Mouse (Mus musculus) naive thymus-derived CD4-positive, alpha-beta T cell, adult 2 months (primary cell): ENCODE measurements at regions not wholly inside any gene's neighbourhood (a gene's known extent, or its start where the extent isn't known, plus 50 kb on each side); places are given as distances from the start of the nearest gene placed in this dataset.

Experiments
- DNase-seq: peaks from one replicate; pipeline ENCODE4 v3.0.0-alpha.2; 2011; ENCODE audit warnings: low read depth

- no peak for DNase-seq
Measured at GRCm38 (mm10) chr8:8484546-8484945, 176.5 kb downstream of the Efnb2 start.

- no peak for DNase-seq
Measured at GRCm38 (mm10) chr8:8482707-8483480, 178.1 kb downstream of the Efnb2 start.

- no peak for DNase-seq
Measured at GRCm38 (mm10) chr8:8477456-8477855, 183.6 kb downstream of the Efnb2 start.

- DNase-seq: no peak
Measured at GRCm38 (mm10) chr8:8468552-8468951, 192.5 kb downstream of the Efnb2 start.

- no peak for DNase-seq
Measured at GRCm38 (mm10) chr8:8466526-8467244, 194.4 kb downstream of the Efnb2 start.

- DNase-seq: no peak
Measured at GRCm38 (mm10) chr8:8462455-8462854, 198.6 kb downstream of the Efnb2 start.

- no peak for DNase-seq
Measured at GRCm38 (mm10) chr8:8457536-8457935, 203.5 kb downstream of the Efnb2 start.

- DNase-seq: no peak
Measured at GRCm38 (mm10) chr8:8453944-8454343, 207.1 kb downstream of the Efnb2 start.

- no peak for DNase-seq
Measured at GRCm38 (mm10) chr8:8452226-8452625, 208.8 kb downstream of the Efnb2 start.

GRCm38 (mm10) chr8:8448911-8449310 is 212.1 kb downstream of the Efnb2 start:
- no peak for DNase-seq

GRCm38 (mm10) chr8:8441568-8441967 is 219.5 kb downstream of the Efnb2 start:
- DNase-seq: no peak

- DNase-seq: no peak
Measured at GRCm38 (mm10) chr8:8440903-8441302, 220.1 kb downstream of the Efnb2 start.

- no peak for DNase-seq
Measured at GRCm38 (mm10) chr8:8426201-8426600, 234.8 kb downstream of the Efnb2 start.

- no peak for DNase-seq
Measured at GRCm38 (mm10) chr8:8423443-8423842, 237.6 kb downstream of the Efnb2 start.

GRCm38 (mm10) chr8:8421713-8422112 is 239.3 kb downstream of the Efnb2 start:
- no peak for DNase-seq

GRCm38 (mm10) chr8:8419360-8420330 is 241.4 kb downstream of the Efnb2 start:
- no peak for DNase-seq

- no peak for DNase-seq
Measured at GRCm38 (mm10) chr8:8418929-8419328, 242.1 kb downstream of the Efnb2 start.

- DNase-seq: no peak
Measured at GRCm38 (mm10) chr8:8418525-8418924, 242.5 kb downstream of the Efnb2 start.

GRCm38 (mm10) chr8:8416092-8416701 is 244.8 kb downstream of the Efnb2 start:
- no peak for DNase-seq

- DNase-seq: no peak
Measured at GRCm38 (mm10) chr8:8407357-8407756, 253.7 kb downstream of the Efnb2 start.

- no peak for DNase-seq
Measured at GRCm38 (mm10) chr8:8403410-8403809, 257.6 kb downstream of the Efnb2 start.

GRCm38 (mm10) chr8:8392303-8392702 is 268.7 kb downstream of the Efnb2 start:
- no peak for DNase-seq
